Mouse (Mus musculus) CH12.LX (cell line): ENCODE data around the gene Cdc20b.

Experiments
- CHD1 ChIP-seq: IDR thresholded peaks from 2 replicates; pipeline ENCODE4 v1.6.1; 2012; ENCODE audit warnings: low read depth, low read length, improper control_type of control experiment, inconsistent platforms
- CTCF ChIP-seq, 2 experiments: IDR thresholded peaks in 1 of 2; conservative IDR thresholded peaks in 1 of 2; 2 replicates each; pipeline ENCODE4 v1.5.1; 2011 to 2012; ENCODE audit warnings: low read depth in 2 of 2, low read length in 2 of 2, improper control_type of control experiment in 1 of 2, inconsistent platforms in 1 of 2, mild to moderate bottlenecking in 1 of 2, moderate library complexity in 1 of 2
- E2F4 ChIP-seq: IDR thresholded peaks from 2 replicates; pipeline ENCODE4 v1.6.1; 2011; ENCODE audit warnings: low read depth, low read length, improper control_type of control experiment; ENCODE audit not compliant: insufficient replicate concordance
- EP300 ChIP-seq: IDR thresholded peaks from 2 replicates; pipeline ENCODE4 v1.6.1; 2011; ENCODE audit warnings: low read length, improper control_type of control experiment
- JUND ChIP-seq: conservative IDR thresholded peaks from 2 replicates; pipeline ENCODE4 v1.6.1; 2011; ENCODE audit warnings: low read depth, low read length, improper control_type of control experiment
- MAX ChIP-seq: IDR thresholded peaks from 2 replicates; pipeline ENCODE4 v1.6.1; 2011; ENCODE audit warnings: low read length, improper control_type of control experiment
- NRF1 ChIP-seq: IDR thresholded peaks from 2 replicates; pipeline ENCODE4 v1.6.1; 2014; ENCODE audit warnings: low read depth, mild to moderate bottlenecking, inconsistent platforms, low read length, improper control_type of control experiment, moderate library complexity
- TCF12 ChIP-seq: IDR thresholded peaks from 2 replicates; pipeline ENCODE4 v1.6.1; 2014; ENCODE audit warnings: low read depth, mild to moderate bottlenecking, inconsistent platforms, low read length, improper control_type of control experiment
- ZMIZ1 ChIP-seq: IDR thresholded peaks from 2 replicates; pipeline ENCODE4 v1.6.1; 2012; ENCODE audit warnings: low read depth, mild to moderate bottlenecking, inconsistent platforms, low read length, improper control_type of control experiment
- ZNF384 ChIP-seq: IDR thresholded peaks from 2 replicates; pipeline ENCODE4 v1.6.1; 2012; ENCODE audit warnings: low read depth, low read length, improper control_type of control experiment, inconsistent platforms

DNA sequence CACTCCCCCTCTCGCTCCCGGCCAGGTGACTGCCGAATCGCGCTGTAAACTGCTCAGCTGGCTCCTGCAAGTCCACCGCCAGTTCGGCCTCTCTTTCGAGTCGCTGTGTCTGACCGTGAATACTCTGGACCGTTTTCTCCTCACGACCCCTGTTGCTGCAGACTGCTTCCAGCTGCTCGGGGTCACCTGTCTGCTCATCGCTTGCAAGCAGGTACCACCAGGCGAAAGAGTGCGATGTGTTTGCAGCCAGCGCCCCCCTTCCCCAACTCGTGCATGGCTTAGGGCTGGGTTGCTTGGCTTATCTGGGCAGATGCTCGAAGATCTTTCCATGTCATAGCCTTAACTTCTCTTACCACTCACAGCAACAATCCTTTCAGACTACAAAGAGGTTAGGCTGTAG is 46.0 kb upstream of the Cdc20b start:
- TF ChIP-seq ZNF384, result no peak
- TF ChIP-seq E2F4, result no peak
- no peak for TF ChIP-seq NRF1
- no peak for TF ChIP-seq EP300
- TF ChIP-seq TCF12, result no peak
- no peak for TF ChIP-seq CTCF (conservative IDR thresholded peaks at IDR 0.05 in 1 of 2, IDR thresholded peaks at IDR 0.05 in 1 of 2; ENCODE audit: low read depth in 2 of 2, low read length in 2 of 2)
- TF ChIP-seq JUND, result no peak
- TF ChIP-seq ZMIZ1, result no peak
- TF ChIP-seq MAX, result no peak
- no peak for TF ChIP-seq CHD1
